Mouse (Mus musculus) cortical plate, adult 2 months (tissue): ENCODE results near the gene Zfp282. TPM values are rescaled to one million over a fixed set of nuclear protein-coding genes. Genes with fewer than 3 reads are reported as not detected.
A peak's percentile ranks its signal among the peaks of the same experiment; 100 is the strongest.

Experiments
- H3K27ac ChIP-seq: fragments of 200-500 bp; 2 replicates; pipeline ENCODE4 v1.5.1; 2012; ENCODE audit warnings: low read length, control low read depth, inconsistent platforms; ENCODE audit not compliant: insufficient read depth
- H3K4me1 ChIP-seq: fragments of 200-500 bp; 2 replicates; pipeline ENCODE4 v1.6.1; 2011; ENCODE audit warnings: low read length; ENCODE audit not compliant: control insufficient read depth, insufficient read depth
- H3K4me3 ChIP-seq: fragments of 200-500 bp; 2 replicates; pipeline ENCODE4 v1.5.1; 2011; ENCODE audit warnings: mild to moderate bottlenecking, low read length, control low read depth; ENCODE audit not compliant: insufficient read depth
- CTCF ChIP-seq: fragments of 200-500 bp; IDR thresholded peaks from 2 replicates; pipeline ENCODE4 v1.5.1; 2011; ENCODE audit warnings: mild to moderate bottlenecking, control low read depth, low read length; ENCODE audit not compliant: insufficient read depth; ENCODE audit errors: extremely low read depth
- POLR2A ChIP-seq: fragments of 200-500 bp; IDR thresholded peaks from 2 replicates; pipeline ENCODE4 v1.6.1; 2011; ENCODE audit warnings: mild to moderate bottlenecking, low read length, control low read depth; ENCODE audit not compliant: insufficient read depth; ENCODE audit errors: extremely low read depth
- polyA plus RNA-seq: library from polyadenylated mRNA; depleted of rRNA; stranded (reverse); fragments of >200 nt; gene quantifications from 2 replicates; pipeline ENCODE4 v1.2.3, GENCODE M21; 2012; rRNA removed

Gene Zfp282
- 10.0 TPM in 2 replicates for polyA plus RNA-seq

DNA sequence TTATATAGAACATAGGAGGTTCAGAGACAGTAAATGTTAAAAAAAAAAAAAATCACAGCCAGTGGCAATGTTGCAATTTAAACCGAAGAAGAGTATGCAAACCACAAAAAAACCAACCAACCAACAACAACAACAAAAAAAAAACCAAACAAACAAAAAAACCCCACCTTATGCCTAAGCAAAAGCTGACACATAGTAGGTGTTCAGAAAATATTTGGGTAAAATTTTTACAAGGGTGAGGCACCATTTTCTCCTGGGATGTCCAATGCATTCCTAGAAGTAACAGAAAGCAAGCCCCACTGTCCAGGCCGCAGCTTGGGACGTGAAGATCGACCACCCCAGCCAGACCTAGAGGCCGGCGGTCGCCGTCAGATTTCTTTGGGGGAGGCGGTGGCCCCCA is at the start of gene Zfp282:
Gene Zfp282, plus strand, starts transcription at position 147 of the 400 bp plus-strand sequence.
- H3K4me1 ChIP-seq: peaks cover 7% of the 10 kb centered on the region

GRCm38 (mm10) chr6:47827462-47827861 is 49.5 kb upstream of the Zfp282 start:
- Histone ChIP-seq H3K4me1 (no peaks in the 10 kb centered on the region), H3K4me3 (no peak overlapping the region), H3K27ac (no peak overlapping the region)
- TF ChIP-seq CTCF (no peak), POLR2A (no peak)

More for the DNA sequence above, at the start of gene Zfp282:
- Histone ChIP-seq H3K4me3 (peak within 1 kb of the TSS; percentile 62), H3K27ac (peak within 1 kb of the TSS; percentile 90)
- no peak for TF ChIP-seq POLR2A
- no peak for TF ChIP-seq CTCF

GRCm38 (mm10) chr6:47828950-47829349 is 48.1 kb upstream of the Zfp282 start:
- TF ChIP-seq CTCF (peak; percentile 33; the same call in 1 of the 2 replicates), POLR2A (no peak)
- Histone ChIP-seq H3K4me1 (no peaks in the 10 kb centered on the region), H3K27ac (no peak overlapping the region), H3K4me3 (0 out of 2 replicates have a peak overlapping the region, but pooled peaks have one; percentile 4)

GRCm38 (mm10) chr6:47830104-47831078 is 46.6 kb upstream of the Zfp282 start, which contains the start of gene Zfp786:
Gene Zfp786 (minus strand): TSS chr6:47830867.
- H3K4me1 ChIP-seq: no peaks in the 10 kb centered on the region
- H3K27ac ChIP-seq: no peak within 1 kb of the TSS
- H3K4me3 ChIP-seq: peak within 1 kb of the TSS; percentile 63
- peak; percentile 80 for TF ChIP-seq CTCF
- 0 out of 2 replicates have a peak, but pooled peaks have one; percentile 7 for TF ChIP-seq POLR2A

DNA sequence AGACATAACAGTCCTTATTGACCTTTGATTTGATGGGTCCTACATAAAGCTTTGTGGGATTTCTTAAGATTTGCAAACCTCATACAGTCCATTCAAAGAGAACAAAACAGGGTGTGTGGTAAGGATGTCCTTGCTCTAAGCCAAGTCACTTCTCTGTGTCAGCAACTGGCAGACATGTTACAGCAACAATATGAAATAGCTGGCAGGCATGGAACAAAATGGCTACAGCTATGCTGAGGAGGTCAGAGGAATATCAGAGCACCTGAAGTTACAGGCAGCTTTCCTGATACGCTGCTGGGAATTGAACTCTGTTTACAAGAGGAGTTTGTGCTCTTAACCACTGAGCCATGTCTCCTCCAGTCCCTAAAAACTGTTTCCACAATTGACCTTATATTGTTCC is 44.8 kb upstream of the Zfp282 start:
- no peak for TF ChIP-seq CTCF
- TF ChIP-seq POLR2A: no peak
- Histone ChIP-seq H3K4me3 (no peak overlapping the region), H3K4me1 (peaks cover 1% of the 10 kb centered on the region; the same call in 1 of the 2 replicates), H3K27ac (no peak overlapping the region)

DNA sequence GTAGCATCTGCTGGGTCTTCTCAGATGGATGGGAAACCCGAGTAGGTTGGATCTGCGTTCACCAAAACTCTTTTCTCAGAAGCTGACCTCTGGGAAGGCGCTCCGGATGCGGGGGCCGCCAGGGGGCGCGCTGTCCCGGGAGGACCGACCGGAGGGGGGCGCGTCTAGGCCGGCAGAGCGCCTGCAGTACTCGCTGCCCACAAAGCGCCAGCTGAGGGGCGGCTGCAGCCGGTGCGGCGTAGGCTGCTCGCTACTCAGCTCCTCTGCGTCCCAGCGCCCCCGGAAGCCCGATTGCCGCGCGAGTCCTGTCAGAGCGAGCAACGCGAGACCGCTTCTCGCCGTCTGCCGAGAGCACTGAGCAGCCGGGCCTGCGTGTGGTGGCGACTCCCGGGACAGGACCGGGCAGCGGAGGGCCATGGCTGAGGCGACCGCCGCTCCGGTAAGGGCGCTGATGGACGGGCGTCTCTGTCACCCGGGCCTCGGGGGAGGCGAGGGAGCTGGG is 41.5 kb upstream of the Zfp282 start, which contains the start of gene Zfp398:
Gene Zfp398, plus strand, starts transcription at position 180 of the 502 bp plus-strand sequence.
- Histone ChIP-seq H3K4me1 (peaks cover 1% of the 10 kb centered on the region; the same call in 1 of the 2 replicates), H3K4me3 (peak within 1 kb of the TSS; percentile 98), H3K27ac (peak within 1 kb of the TSS; percentile 90)
- TF ChIP-seq POLR2A: peak; percentile 70; the same call in 1 of the 2 replicates
- TF ChIP-seq CTCF: peak; percentile 54

DNA sequence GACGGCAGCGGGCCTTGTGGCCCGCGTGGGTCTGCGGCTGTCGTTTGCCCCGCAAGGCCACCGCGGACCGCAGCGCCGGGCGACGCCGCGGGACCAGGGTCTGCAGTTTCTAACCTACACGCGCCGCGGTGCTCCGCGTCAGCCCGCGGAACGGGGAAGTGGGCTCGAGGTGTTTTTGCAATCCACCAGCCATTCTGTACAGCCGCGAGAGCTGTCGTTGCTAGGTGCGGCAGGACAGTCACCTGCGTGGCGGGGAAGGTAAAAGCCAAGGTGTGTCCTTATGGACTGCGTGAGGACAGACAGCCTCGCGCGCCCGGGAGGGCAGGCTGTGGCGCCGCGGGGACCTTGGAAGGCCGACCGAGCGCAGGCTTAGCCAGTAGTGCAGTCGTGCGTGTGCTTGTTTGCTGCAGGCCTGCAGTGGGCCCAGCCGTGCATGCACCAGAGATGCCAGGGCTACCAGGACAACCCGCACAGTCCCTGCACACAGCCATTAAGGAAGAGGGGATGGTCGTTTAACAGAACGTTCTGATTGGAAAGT is 41.0 kb upstream of the Zfp282 start:
- Histone ChIP-seq H3K4me3 (peak overlapping the region; percentile 98), H3K27ac (peak overlapping the region; percentile 90)
- TF ChIP-seq CTCF (no peak), POLR2A (no peak)

GRCm38 (mm10) chr6:47837630-47838029 is 39.4 kb upstream of the Zfp282 start:
- no peak overlapping the region for H3K27ac ChIP-seq
- TF ChIP-seq POLR2A: no peak
- no peak for TF ChIP-seq CTCF
- peaks cover 1% of the 10 kb centered on the region; the same call in 1 of the 2 replicates for H3K4me1 ChIP-seq
- H3K4me3 ChIP-seq: no peak overlapping the region

More for the DNA sequence above, 41.0 kb upstream of the Zfp282 start:
- peaks cover 1% of the 10 kb centered on the region; the same call in 1 of the 2 replicates for H3K4me1 ChIP-seq

- no peak overlapping the region for H3K4me3 ChIP-seq
- no peak overlapping the region for H3K27ac ChIP-seq
- TF ChIP-seq POLR2A (no peak), CTCF (no peak)
- peaks cover 1% of the 10 kb centered on the region; the same call in 1 of the 2 replicates for H3K4me1 ChIP-seq
Observed at GRCm38 (mm10) chr6:47841077-47841476, 35.9 kb upstream of the Zfp282 start.

- H3K27ac ChIP-seq: no peak overlapping the region
- no peak overlapping the region for H3K4me3 ChIP-seq
- TF ChIP-seq CTCF: no peak
- no peak for TF ChIP-seq POLR2A
- peaks cover 1% of the 10 kb centered on the region; the same call in 1 of the 2 replicates for H3K4me1 ChIP-seq
Observed at GRCm38 (mm10) chr6:47841831-47842230, 35.2 kb upstream of the Zfp282 start.
